Mouse (Mus musculus) liver, embryonic 15.5 days (tissue): ENCODE results near the gene Ccdc3. TPM values are rescaled to one million over a fixed set of nuclear protein-coding genes. Genes with fewer than 3 reads are reported as not detected.
"Not testable (repeated sequence)": the region's sequence is repeated elsewhere in the genome, so short reads cannot be mapped to it uniquely, and the experiment has no call there.

ENCODE experiments used
- ATAC-seq: fragments of 200-750 bp; cut with Nextera tagmentation; 2 replicates; pipeline ENCODE4 v1.8.0; 2017; ENCODE audit warnings: moderate number of reproducible peaks, mild to moderate bottlenecking, moderate library complexity; ENCODE audit not compliant: insufficient read depth
- H3K27ac ChIP-seq: fragments of 300-500 bp; sonication (generic); replicated peaks from 2 replicates; pipeline ENCODE4 v1.5.1; 2015; ENCODE audit warnings: mild to moderate bottlenecking, inconsistent platforms
- H3K27me3 ChIP-seq: fragments of 300-500 bp; sonication (generic); 2 replicates; pipeline ENCODE4 v1.6.1; 2015; ENCODE audit warnings: mild to moderate bottlenecking, inconsistent platforms
- H3K36me3 ChIP-seq: fragments of 300-500 bp; sonication (generic); replicated peaks from 2 replicates; pipeline ENCODE4 v1.6.1; 2015; ENCODE audit warnings: moderate library complexity, mild to moderate bottlenecking, inconsistent platforms
- H3K4me1 ChIP-seq: fragments of 300-500 bp; sonication (generic); replicated peaks from 2 replicates; pipeline ENCODE4 v1.6.1; 2015; ENCODE audit warnings: inconsistent platforms
- H3K4me2 ChIP-seq: fragments of 300-500 bp; sonication (generic); 2 replicates; pipeline ENCODE4 v1.6.1; 2015; ENCODE audit warnings: moderate library complexity, mild to moderate bottlenecking, inconsistent platforms
- H3K4me3 ChIP-seq: fragments of 300-500 bp; sonication (generic); replicated peaks from 2 replicates; pipeline ENCODE4 v1.5.1; 2015; ENCODE audit warnings: mild to moderate bottlenecking, inconsistent platforms
- H3K9ac ChIP-seq: fragments of 300-500 bp; sonication (generic); 2 replicates; pipeline ENCODE4 v1.6.1; 2015; ENCODE audit warnings: moderate library complexity, mild to moderate bottlenecking, inconsistent platforms
- H3K9me3 ChIP-seq: fragments of 300-500 bp; sonication (generic); replicated peaks from 2 replicates; pipeline ENCODE4 v1.6.1; 2016; ENCODE audit warnings: inconsistent platforms
- WGBS: fragments of 180-500 bp; shearing (Covaris S2); methylation state at CpG from one replicate; pipeline ENCODE4 v1.1.7; 2015; ENCODE audit warnings: mixed read lengths; ENCODE audit not compliant: insufficient replicate concordance; 5-methylcytosine and 5-hydroxymethylcytosine counted together
- polyA plus RNA-seq: library from polyadenylated mRNA; unstranded; fragments of >200 nt; fragmentation: Nextera tagmentation; extraction: Ambion mirVana; gene quantifications from 2 replicates; pipeline ENCODE4 v1.2.1, GENCODE M21; 2015

Ccdc3 gene
- 2.8 and 3.1 TPM in 2 replicates for polyA plus RNA-seq

GRCm38 (mm10) chr2:5137500-5138286, at the start of gene Ccdc3:
Gene Ccdc3 (plus strand): TSS chr2:5137776.
- no peak within 1 kb of the TSS for H3K9ac ChIP-seq
- no peak for ATAC-seq
- WGBS: 2% methylated on average over 73 of the region's 78 CpGs
- no peaks in the 10 kb centered on the region for H3K9me3 ChIP-seq
- no peak within 1 kb of the TSS for H3K27ac ChIP-seq
- peaks cover 64% of the 10 kb centered on the region for H3K27me3 ChIP-seq
- H3K36me3 ChIP-seq: no peaks in the 10 kb centered on the region
- H3K4me3 ChIP-seq: peak within 1 kb of the TSS; percentile 43
- H3K4me2 ChIP-seq: peak within 1 kb of the TSS; percentile 58
- 0 out of 2 replicates have a peak, but pooled peaks cover 4% of the 10 kb centered on the region for H3K4me1 ChIP-seq

- H3K4me1 ChIP-seq, H3K4me3 ChIP-seq, H3K27me3 ChIP-seq, H3K9ac ChIP-seq, ATAC-seq, H3K36me3 ChIP-seq, H3K4me2 ChIP-seq, H3K27ac ChIP-seq, H3K9me3 ChIP-seq: not testable (repeated sequence)
- 54% methylated on average over 4 of the region's 4 CpGs for WGBS
Measured at GRCm38 (mm10) chr2:5090385-5090784, 47.2 kb upstream of the Ccdc3 start.

DNA sequence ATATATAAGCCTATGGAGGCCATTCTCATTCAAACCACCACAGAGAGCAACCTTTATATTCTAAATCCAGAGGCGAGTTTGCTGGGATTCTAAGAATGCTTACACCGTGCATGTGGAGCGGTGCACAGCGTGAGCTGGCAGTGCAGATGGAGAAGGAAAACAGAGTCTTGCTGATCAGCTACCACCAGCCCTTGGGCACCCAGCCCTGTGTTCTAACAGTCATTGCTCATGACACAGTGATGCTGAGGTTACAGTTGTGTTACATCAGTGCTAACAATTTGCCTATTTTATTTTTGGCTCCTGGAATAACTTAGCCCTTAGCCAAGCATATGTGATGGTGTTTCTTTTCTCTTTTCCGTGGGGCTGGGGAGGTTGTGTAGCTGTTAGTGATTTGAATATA, 42.7 kb upstream of the Ccdc3 start:
- Histone ChIP-seq H3K36me3 (no peaks in the 10 kb centered on the region), H3K4me1 (no peaks in the 10 kb centered on the region), H3K27ac (no peak overlapping the region), H3K9ac (no peak overlapping the region), H3K9me3 (no peaks in the 10 kb centered on the region), H3K27me3 (peaks cover 20% of the 10 kb centered on the region), H3K4me2 (no peak overlapping the region), H3K4me3 (no peak overlapping the region)
- no peak for ATAC-seq
- 74% methylated on average over 5 of the region's 5 CpGs for WGBS

DNA sequence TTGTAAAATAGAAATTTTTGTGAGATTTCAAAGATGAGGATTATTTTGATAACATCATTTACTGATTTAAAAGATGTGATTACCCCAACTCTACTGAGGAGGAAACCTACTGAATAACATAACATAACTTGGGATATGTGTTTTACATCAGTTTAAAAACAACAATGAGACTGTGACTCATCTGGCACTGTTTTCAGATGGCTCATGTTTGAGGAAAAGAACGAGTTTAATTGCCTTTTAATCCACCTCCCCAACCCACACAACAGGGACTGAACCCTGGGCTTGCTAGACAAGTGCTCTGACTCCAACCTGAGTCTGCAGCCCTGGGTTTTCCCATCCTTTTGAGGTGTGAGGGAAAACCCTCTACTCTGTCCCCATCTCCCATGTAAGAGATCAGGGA, 42.3 kb upstream of the Ccdc3 start:
- no peaks in the 10 kb centered on the region for H3K36me3 ChIP-seq
- no peaks in the 10 kb centered on the region for H3K4me1 ChIP-seq
- H3K27ac ChIP-seq: no peak overlapping the region
- ATAC-seq: no peak
- H3K4me3 ChIP-seq: no peak overlapping the region
- 29% methylated on average over 1 of the region's 1 CpGs for WGBS
- no peak overlapping the region for H3K4me2 ChIP-seq
- no peak overlapping the region for H3K9ac ChIP-seq
- no peaks in the 10 kb centered on the region for H3K9me3 ChIP-seq
- H3K27me3 ChIP-seq: peaks cover 20% of the 10 kb centered on the region

GRCm38 (mm10) chr2:5097786-5098445, 39.7 kb upstream of the Ccdc3 start:
- no peak overlapping the region for H3K4me3 ChIP-seq
- no peaks in the 10 kb centered on the region for H3K4me1 ChIP-seq
- no peaks in the 10 kb centered on the region for H3K36me3 ChIP-seq
- H3K9me3 ChIP-seq: no peaks in the 10 kb centered on the region
- H3K27ac ChIP-seq: no peak overlapping the region
- H3K9ac ChIP-seq: no peak overlapping the region
- H3K4me2 ChIP-seq: 0 out of 2 replicates have a peak overlapping the region, but pooled peaks have one; percentile 14
- WGBS: 9% methylated on average over 20 of the region's 20 CpGs
- H3K27me3 ChIP-seq: peaks cover 20% of the 10 kb centered on the region
- no peak for ATAC-seq

DNA sequence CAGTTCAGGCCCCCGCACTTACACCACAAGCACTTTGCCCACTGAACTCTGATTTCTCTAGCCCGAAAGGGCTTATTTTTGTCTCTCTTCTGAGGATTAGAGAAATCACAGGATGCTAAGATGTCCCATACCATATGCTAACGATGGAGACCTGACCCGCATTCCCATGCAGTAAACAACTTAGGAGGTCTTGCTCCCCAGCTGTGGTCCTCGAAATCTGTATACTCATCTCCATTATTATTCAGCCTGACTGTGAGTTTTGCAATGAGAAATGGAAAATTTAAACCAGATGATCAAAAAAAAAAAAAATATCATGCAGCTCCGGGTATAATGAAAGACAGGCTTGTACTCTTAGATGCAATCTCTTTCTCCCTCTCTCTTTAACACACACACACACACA, 38.4 kb upstream of the Ccdc3 start:
- Histone ChIP-seq H3K4me3 (no peak overlapping the region), H3K9me3 (no peaks in the 10 kb centered on the region), H3K9ac (no peak overlapping the region), H3K27me3 (peaks cover 20% of the 10 kb centered on the region), H3K4me1 (no peaks in the 10 kb centered on the region), H3K36me3 (no peaks in the 10 kb centered on the region), H3K4me2 (no peak overlapping the region), H3K27ac (no peak overlapping the region)
- WGBS: 60% methylated on average over 6 of the region's 6 CpGs
- ATAC-seq: no peak

- no peak overlapping the region for H3K27ac ChIP-seq
- H3K4me3 ChIP-seq: no peak overlapping the region
- no peaks in the 10 kb centered on the region for H3K4me1 ChIP-seq
- H3K27me3 ChIP-seq: peaks cover 19% of the 10 kb centered on the region
- H3K9me3 ChIP-seq: no peaks in the 10 kb centered on the region
- H3K9ac ChIP-seq: no peak overlapping the region
- H3K36me3 ChIP-seq: no peaks in the 10 kb centered on the region
- no peak overlapping the region for H3K4me2 ChIP-seq
- WGBS: 66% methylated on average over 10 of the region's 10 CpGs
- ATAC-seq: no peak
Measured at GRCm38 (mm10) chr2:5101743-5102245, 35.8 kb upstream of the Ccdc3 start.

DNA sequence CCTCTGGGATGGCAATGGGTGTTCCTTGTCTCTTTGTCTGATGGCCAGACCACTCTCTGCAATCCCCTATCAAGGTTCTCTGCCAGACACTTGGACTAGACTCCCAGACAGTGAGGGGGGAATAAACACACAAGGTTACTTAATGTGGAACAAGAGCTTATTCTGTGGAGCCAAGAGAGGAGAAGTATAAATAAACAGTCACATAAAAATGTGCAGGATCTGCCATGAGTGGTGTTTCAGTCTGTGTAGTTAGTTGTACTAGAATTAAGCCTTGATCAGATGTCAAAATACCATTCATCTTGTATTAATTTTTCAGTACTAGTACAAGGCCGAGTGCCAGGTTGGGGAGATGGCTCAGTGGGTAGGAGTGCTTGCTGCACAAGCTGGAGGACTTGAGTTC, 34.7 kb upstream of the Ccdc3 start:
- ATAC-seq: no peak
- Histone ChIP-seq H3K4me1 (no peaks in the 10 kb centered on the region), H3K4me3 (no peak overlapping the region), H3K27me3 (peaks cover 12% of the 10 kb centered on the region; the same call in 1 of the 2 replicates), H3K9me3 (no peaks in the 10 kb centered on the region), H3K4me2 (no peak overlapping the region), H3K27ac (no peak overlapping the region), H3K9ac (no peak overlapping the region), H3K36me3 (no peaks in the 10 kb centered on the region)
- WGBS: 36% methylated on average over 1 of the region's 1 CpGs

- ATAC-seq: no peak
- Histone ChIP-seq H3K9ac (no peak overlapping the region), H3K4me2 (no peak overlapping the region), H3K36me3 (no peaks in the 10 kb centered on the region), H3K27ac (no peak overlapping the region), H3K27me3 (no peaks in the 10 kb centered on the region), H3K4me3 (no peak overlapping the region), H3K4me1 (no peaks in the 10 kb centered on the region), H3K9me3 (no peaks in the 10 kb centered on the region)
- 24% methylated on average over 8 of the region's 8 CpGs for WGBS
Measured at GRCm38 (mm10) chr2:5112785-5113291, 24.7 kb upstream of the Ccdc3 start.

DNA sequence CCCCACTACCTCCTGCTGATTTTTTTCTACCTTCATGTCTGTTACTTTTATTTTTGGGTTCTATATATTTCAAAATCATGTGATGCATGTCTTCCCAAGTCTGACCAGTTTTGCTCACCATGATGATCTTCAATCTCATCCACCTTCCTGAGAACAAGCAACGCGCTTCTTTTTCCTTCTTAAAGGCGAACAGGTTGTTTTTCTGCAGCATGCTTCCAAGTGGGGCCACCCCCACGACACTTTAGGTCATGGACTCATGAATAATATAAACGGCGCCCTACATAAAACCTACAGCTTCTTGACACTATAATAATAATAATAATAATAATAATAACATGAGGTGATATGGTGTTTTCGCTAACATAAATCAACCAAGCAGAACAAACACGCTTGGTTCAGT, 23.2 kb upstream of the Ccdc3 start:
- no peaks in the 10 kb centered on the region for H3K9me3 ChIP-seq
- no peak overlapping the region for H3K9ac ChIP-seq
- no peak overlapping the region for H3K27ac ChIP-seq
- 76% methylated on average over 8 of the region's 8 CpGs for WGBS
- H3K4me2 ChIP-seq: no peak overlapping the region
- H3K4me3 ChIP-seq: no peak overlapping the region
- H3K36me3 ChIP-seq: no peaks in the 10 kb centered on the region
- H3K27me3 ChIP-seq: no peaks in the 10 kb centered on the region
- ATAC-seq: no peak
- no peaks in the 10 kb centered on the region for H3K4me1 ChIP-seq

GRCm38 (mm10) chr2:5116856-5117532, 20.6 kb upstream of the Ccdc3 start:
- ATAC-seq: no peak
- Histone ChIP-seq H3K9ac (no peak overlapping the region), H3K4me1 (no peaks in the 10 kb centered on the region), H3K27ac (no peak overlapping the region), H3K9me3 (no peaks in the 10 kb centered on the region), H3K36me3 (no peaks in the 10 kb centered on the region), H3K4me2 (no peak overlapping the region), H3K27me3 (no peaks in the 10 kb centered on the region), H3K4me3 (no peak overlapping the region)
- WGBS: 28% methylated on average over 5 of the region's 5 CpGs
